ENCODE assay signal across 10 mouse cellular contexts in genomic region chr11:118792916-118793638, GRCm38 (mm10).
DNase-seq lines count a peak whose midpoint lies in the region; ATAC-seq and TF ChIP-seq lines count a peak whose summit lies in the region.
"Had no signal": no experiment of that assay in that cellular context is flagged by ENCODE, and none has a peak within 500 bp of the region (broad histone marks: within the 10 kb centered on the region; RNA-seq: fewer than 3 reads in every experiment).

No protein-coding gene starts in this region.

- DNase-seq in brain, embryonic 14.5 days (ENCODE audit: low read depth): peak; percentile 83
- peak; percentile 82 for DNase-seq in cerebellum, adult 9-10 months
- no peak for DNase-seq in forebrain, postnatal 0 days
- DNase-seq in midbrain, embryonic 10.5 days (ENCODE audit: low spot score): no peak
- DNase-seq in adrenal gland, postnatal 25 days: no peak
- DNase-seq in heart, embryonic 10.5 days (ENCODE audit: low spot score): no peak
- no peak for DNase-seq in natural killer cell, adult 2 months (ENCODE audit: low spot score in 2 of 2)
- DNase-seq: kidney, postnatal 10 days had no signal

- H3K27me3 ChIP-seq in forebrain, postnatal 0 days (ENCODE audit: insufficient read depth, low read length): no peaks in the 10 kb centered on the region
- no peaks in the 10 kb centered on the region for H3K27me3 ChIP-seq in midbrain, embryonic 10.5 days (ENCODE audit: low read depth, poor library complexity, severe bottlenecking)
- peaks cover 10% of the 10 kb centered on the region; the same call in 1 of the 2 replicates for H3K27me3 ChIP-seq in heart, embryonic 10.5 days (ENCODE audit: insufficient read depth, poor library complexity, severe bottlenecking)
- H3K27me3 ChIP-seq: liver, embryonic 15.5 days had no signal

- H3K4me3 ChIP-seq in forebrain, postnatal 0 days (ENCODE audit: low read depth, low read length): no peak overlapping the region
- H3K4me3 ChIP-seq in midbrain, embryonic 10.5 days: no peak overlapping the region
- H3K4me3 ChIP-seq in heart, embryonic 10.5 days: no peak overlapping the region
- H3K4me3 ChIP-seq: liver, embryonic 15.5 days had no signal

- H3K9ac ChIP-seq in forebrain, postnatal 0 days: peak overlapping the region; percentile 51
- H3K9ac ChIP-seq: liver, embryonic 15.5 days had no signal

- 12% methylated on average over 10 of the region's 10 CpGs for WGBS in forebrain, postnatal 0 days
- 80% methylated on average over 10 of the region's 10 CpGs for WGBS in midbrain, embryonic 10.5 days
- WGBS in heart, embryonic 10.5 days: 83% methylated on average over 10 of the region's 10 CpGs

- H3K4me2 ChIP-seq in forebrain, postnatal 0 days (ENCODE audit: low read depth): peak overlapping the region; percentile 21
- H3K4me2 ChIP-seq: liver, embryonic 15.5 days had no signal

- no peaks in the 10 kb centered on the region for H3K36me3 ChIP-seq in forebrain, postnatal 0 days (ENCODE audit: insufficient read depth)
- H3K36me3 ChIP-seq in midbrain, embryonic 10.5 days: no peaks in the 10 kb centered on the region
- no peaks in the 10 kb centered on the region for H3K36me3 ChIP-seq in heart, embryonic 10.5 days
- H3K36me3 ChIP-seq: G1E; liver, embryonic 15.5 days had no signal

- peak overlapping the region; percentile 96 for H3K27ac ChIP-seq in forebrain, postnatal 0 days (ENCODE audit: low read depth, low read length)
- peak overlapping the region; percentile 80 for H3K27ac ChIP-seq in midbrain, embryonic 10.5 days (replicated peaks)
- no peak overlapping the region for H3K27ac ChIP-seq in heart, embryonic 10.5 days
- H3K27ac ChIP-seq: liver, embryonic 15.5 days had no signal

- TF ChIP-seq POLR2A in brain, embryonic 14.5 days (IDR thresholded peaks at IDR 0.05; ENCODE audit: borderline replicate concordance, extremely low read depth, insufficient read depth, insufficient read length, poor library complexity, severe bottlenecking): no peak

- H3K4me1 ChIP-seq in forebrain, postnatal 0 days (ENCODE audit: insufficient read depth): peaks cover 40% of the 10 kb centered on the region
- H3K4me1 ChIP-seq in midbrain, embryonic 10.5 days: peaks cover 35% of the 10 kb centered on the region
- peaks cover 36% of the 10 kb centered on the region for H3K4me1 ChIP-seq in heart, embryonic 10.5 days
- H3K4me1 ChIP-seq: liver, embryonic 15.5 days had no signal

- ATAC-seq in forebrain, postnatal 0 days: peak; percentile 81

- no peak for TF ChIP-seq CTCF in brain, embryonic 14.5 days (IDR thresholded peaks at IDR 0.05; ENCODE audit: borderline replicate concordance, extremely low read depth, insufficient read depth, insufficient read length)
- no peak for TF ChIP-seq CTCF in forebrain, postnatal 0 days (IDR thresholded peaks at IDR 0.05; ENCODE audit: low read depth)

- H3K9me3 ChIP-seq in forebrain, postnatal 0 days (ENCODE audit: low read length): no peaks in the 10 kb centered on the region
- no peaks in the 10 kb centered on the region; the same call in 1 of the 2 replicates for H3K9me3 ChIP-seq in midbrain, embryonic 10.5 days (replicated peaks)
- H3K9me3 ChIP-seq in heart, embryonic 10.5 days: no peaks in the 10 kb centered on the region
- H3K9me3 ChIP-seq: liver, embryonic 15.5 days had no signal

Comparison
In these comparisons a context has a peak if more than half of its experiments do, and no peak if none do; other contexts are left out.
1. DNase-seq: peak in brain, embryonic 14.5 days (single experiment) and cerebellum, adult 9-10 months (single experiment); none in forebrain, postnatal 0 days (single experiment), midbrain, embryonic 10.5 days (single experiment), adrenal gland, postnatal 25 days (single experiment), heart, embryonic 10.5 days (single experiment) and natural killer cell, adult 2 months (0 of 2).